Mouse (Mus musculus) brain, embryonic 14.5 days (tissue): Measurements from ENCODE around the gene Kel.

Experiments
- CTCF ChIP-seq: fragments of 200-500 bp; IDR thresholded peaks from 2 replicates; pipeline ENCODE4 v1.5.1; 2012; ENCODE audit warnings: inconsistent platforms, mild to moderate bottlenecking, moderate library complexity, borderline replicate concordance; ENCODE audit not compliant: insufficient read depth, insufficient read length; ENCODE audit errors: extremely low read depth
- POLR2A ChIP-seq: fragments of 200-500 bp; IDR thresholded peaks from 2 replicates; pipeline ENCODE4 v1.6.1; 2012; ENCODE audit warnings: mild to moderate bottlenecking, inconsistent platforms, borderline replicate concordance; ENCODE audit not compliant: poor library complexity, insufficient read depth, insufficient read length, severe bottlenecking; ENCODE audit errors: extremely low read depth

GRCm38 (mm10) chr6:41692200-41692599 lies 11.9 kb downstream of the Kel start:
- TF ChIP-seq POLR2A (no peak), CTCF (no peak)
